ENCODE assay signal across 21 mouse cellular contexts in genomic region chr12:29100042-29100570, GRCm38 (mm10).
DNase-seq lines count a peak whose midpoint lies in the region; TF ChIP-seq lines count a peak whose summit lies in the region.
"Had no signal": no experiment of that assay in that cellular context is flagged by ENCODE, and none has a peak within 500 bp of the region (broad histone marks: within the 10 kb centered on the region; RNA-seq: fewer than 3 reads in every experiment).

No protein-coding gene starts in this region.

- no peak overlapping the region for H3K27ac ChIP-seq in heart, adult 2 months
- H3K27ac ChIP-seq: embryonic facial prominence, embryonic 15.5 days; forebrain, embryonic 10.5 days; forebrain, embryonic 15.5 days; hindbrain, embryonic 10.5 days; hindbrain, embryonic 14.5 days; intestine, embryonic 15.5 days had no signal

- 23% methylated on average over 3 of the region's 3 CpGs for whole genome bisulfite sequencing in heart, adult 2 months

- peak; percentile 66 for DNase-seq in heart, adult 11 months
- DNase-seq in heart, adult 2 months = no peak
- peak; percentile 2 for DNase-seq in 416B (ENCODE audit: low read depth)
- DNase-seq in adrenal gland, adult 18-20 months (ENCODE audit: low spot score in 2 of 2) = peak; percentile 39 to 60
- DNase-seq in adrenal gland, postnatal 14 days = peak; percentile 86
- no peak for DNase-seq in left cerebral cortex, postnatal 36 days (ENCODE audit: low spot score in 2 of 2)
- DNase-seq in right cerebral cortex, adult 2 months (ENCODE audit: low spot score in 2 of 2) = no peak
- no peak for DNase-seq in frontal cortex, postnatal 14 days (ENCODE audit: low spot score in 2 of 2)
- DNase-seq: cerebellum, adult 11 months; cerebellum, adult 8-10 months; cerebellum, postnatal 14 days; embryo, embryonic 11 days; gastrocnemius, postnatal 10 days had no signal

- H3K4me3 ChIP-seq in heart, adult 2 months = no peak overlapping the region
- H3K4me3 ChIP-seq: embryonic facial prominence, embryonic 15.5 days; erythroblast, embryonic 14.5 days; forebrain, embryonic 10.5 days; forebrain, embryonic 15.5 days; heart, embryonic 12.5 days; hindbrain, embryonic 10.5 days; intestine, embryonic 15.5 days had no signal

- H3K4me1 ChIP-seq in heart, adult 2 months (ENCODE audit: control insufficient read depth, insufficient read depth, low read length) = no peaks in the 10 kb centered on the region

- H3K36me3 ChIP-seq in heart, adult 2 months (ENCODE audit: control insufficient read depth, insufficient read depth, low read length) = no peaks in the 10 kb centered on the region
- H3K36me3 ChIP-seq: embryonic facial prominence, embryonic 15.5 days; forebrain, embryonic 10.5 days; forebrain, embryonic 15.5 days; heart, embryonic 12.5 days; hindbrain, embryonic 10.5 days; intestine, embryonic 15.5 days had no signal

- TF ChIP-seq CTCF in heart, adult 2 months (IDR thresholded peaks at IDR 0.05) = no peak

- no peak overlapping the region for H3K9ac ChIP-seq in heart, adult 2 months (ENCODE audit: low read depth, low read length)
- H3K9ac ChIP-seq: embryonic facial prominence, embryonic 15.5 days; forebrain, embryonic 15.5 days; heart, embryonic 12.5 days; hindbrain, embryonic 14.5 days; intestine, embryonic 15.5 days had no signal

- intact Hi-C loops in heart, adult 2 months (cut with DNase I) = no loop called here
- intact Hi-C loops in left cerebral cortex, postnatal 36 days (cut with DNase I) = no loop called here

- no peaks in the 10 kb centered on the region for H3K79me2 ChIP-seq in heart, adult 2 months (replicated peaks; ENCODE audit: control insufficient read depth, insufficient read depth, low read length)

- no peaks in the 10 kb centered on the region for H3K27me3 ChIP-seq in heart, adult 2 months (ENCODE audit: control insufficient read depth, insufficient read depth, low read length)
- H3K27me3 ChIP-seq: embryonic facial prominence, embryonic 15.5 days; forebrain, embryonic 15.5 days; heart, embryonic 12.5 days; intestine, embryonic 15.5 days had no signal

- no peak for TF ChIP-seq EP300 in heart, adult 2 months (IDR thresholded peaks at IDR 0.05; ENCODE audit: insufficient read depth, low read depth, low read length)

- no peak for TF ChIP-seq POLR2A in heart, adult 2 months (IDR thresholded peaks at IDR 0.05; ENCODE audit: insufficient read depth, low read depth, low read length)

Comparison
In these comparisons a context has a peak if more than half of its experiments do, and no peak if none do; other contexts are left out.
1. DNase-seq: peak in heart, adult 11 months (single experiment), 416B (single experiment), adrenal gland, adult 18-20 months (2 of 2) and adrenal gland, postnatal 14 days (single experiment); none in heart, adult 2 months (0 of 2), left cerebral cortex, postnatal 36 days (0 of 2), right cerebral cortex, adult 2 months (0 of 2) and frontal cortex, postnatal 14 days (0 of 2).